8 mouse cellular contexts compared by ENCODE assay signal in the genomic region with DNA sequence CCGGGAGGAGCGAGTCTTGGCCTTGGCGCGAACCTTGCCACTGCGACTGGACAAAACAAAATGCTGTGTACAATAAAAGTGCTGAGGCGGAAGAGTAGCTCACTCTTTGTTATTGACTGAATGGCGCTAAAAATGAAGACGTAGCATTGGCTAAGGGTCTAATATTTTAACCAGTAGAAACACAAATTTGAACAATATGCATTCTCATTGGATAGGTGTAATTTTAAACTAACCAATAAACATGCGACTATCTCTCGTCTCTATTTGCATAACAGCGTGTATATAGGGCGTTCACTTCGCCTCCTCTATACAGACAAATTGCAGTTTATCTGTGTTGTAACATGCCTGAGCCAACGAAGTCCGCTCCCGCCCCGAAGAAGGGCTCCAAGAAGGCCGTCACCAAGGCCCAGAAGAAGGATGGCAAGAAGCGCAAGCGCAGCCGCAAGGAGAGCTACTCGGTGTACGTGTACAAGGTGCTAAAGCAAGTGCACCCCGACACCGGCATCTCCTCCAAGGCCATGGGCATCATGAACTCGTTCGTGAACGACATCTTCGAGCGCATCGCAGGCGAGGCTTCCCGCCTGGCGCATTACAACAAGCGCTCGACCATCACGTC. TPM values are rescaled to one million over a fixed set of nuclear protein-coding genes. Genes with fewer than 3 reads are reported as not detected.
A peak's percentile ranks its signal among the peaks of the same experiment; 100 is the strongest.
DNase-seq lines count a peak whose midpoint lies in the region; ATAC-seq lines count a peak whose summit lies in the region.
"Not testable (repeated sequence)": the region's sequence is repeated elsewhere in the genome, so short reads cannot be mapped to it uniquely, and the experiment has no call there.

A gene (plus strand): TSS at position 288 of the 616 bp plus-strand sequence.

- under 1% methylated on average over 32 of the region's 37 CpGs for WGBS in forebrain, embryonic 12.5 days
- WGBS in liver, embryonic 13.5 days (ENCODE audit: insufficient replicate concordance): under 1% methylated on average over 37 of the region's 37 CpGs
- under 1% methylated on average over 37 of the region's 37 CpGs for WGBS in stomach, embryonic 16.5 days

- H3K9ac ChIP-seq in forebrain, embryonic 12.5 days: peak within 1 kb of the TSS; percentile 68
- peak within 1 kb of the TSS; percentile 85 for H3K9ac ChIP-seq in liver, embryonic 13.5 days
- H3K9ac ChIP-seq in stomach, embryonic 16.5 days (ENCODE audit: low read length): peak within 1 kb of the TSS; percentile 68

- H3K27ac ChIP-seq in forebrain, embryonic 12.5 days: peak within 1 kb of the TSS; percentile 95
- peak within 1 kb of the TSS; percentile 97 for H3K27ac ChIP-seq in liver, embryonic 13.5 days
- peak within 1 kb of the TSS; percentile 86 for H3K27ac ChIP-seq in stomach, embryonic 16.5 days (ENCODE audit: low read length)

- peaks cover 31% of the 10 kb centered on the region for H3K4me1 ChIP-seq in forebrain, embryonic 12.5 days
- H3K4me1 ChIP-seq in liver, embryonic 13.5 days (replicated peaks): peaks cover 44% of the 10 kb centered on the region
- peaks cover 13% of the 10 kb centered on the region for H3K4me1 ChIP-seq in stomach, embryonic 16.5 days (ENCODE audit: control insufficient read depth, insufficient read depth, low read length)

- not testable (repeated sequence) for H3K9me3 ChIP-seq in forebrain, embryonic 12.5 days; liver, embryonic 13.5 days (replicated peaks); stomach, embryonic 16.5 days (replicated peaks; ENCODE audit: control insufficient read depth, low read length)

- peak; percentile 96 for DNase-seq in ES-CJ7 (ENCODE audit: low read depth, low spot score)
- DNase-seq in heart, postnatal 10 days: peak; percentile 71 to 74
- DNase-seq in kidney, postnatal 36 days: peak; percentile 37 to 76
- DNase-seq in liver, embryonic 13.5 days: peak; percentile 74
- DNase-seq in naive thymus-derived CD4-positive, alpha-beta T cell, adult 2 months (ENCODE audit: low read depth): peak; percentile 92

- intact Hi-C loops in heart, postnatal 10 days (cut with DNase I): loop anchor here (5.0 kb wide), 1 partner anchor 55 kb away; no protein-coding TSS in a partner anchor

- not testable (repeated sequence) for H3K36me3 ChIP-seq in forebrain, embryonic 12.5 days (replicated peaks); liver, embryonic 13.5 days; stomach, embryonic 16.5 days (ENCODE audit: control insufficient read depth, insufficient read depth, low read length)

- not testable (repeated sequence) for H3K27me3 ChIP-seq in forebrain, embryonic 12.5 days; liver, embryonic 13.5 days; stomach, embryonic 16.5 days (ENCODE audit: control insufficient read depth, insufficient read depth, low read length)

- H3K4me2 ChIP-seq in forebrain, embryonic 12.5 days: peak within 1 kb of the TSS; percentile 62
- H3K4me2 ChIP-seq in liver, embryonic 13.5 days: peak within 1 kb of the TSS; percentile 78
- H3K4me2 ChIP-seq in stomach, embryonic 16.5 days (ENCODE audit: low read depth, low read length): peak within 1 kb of the TSS; percentile 58

- ATAC-seq in cerebellum, adult (ENCODE audit: insufficient number of reproducible peaks, low FRiP score, low TSS enrichment): peak; percentile 100
- peak; percentile 96 for ATAC-seq in forebrain, embryonic 12.5 days (ENCODE audit: low FRiP score)
- ATAC-seq in liver, embryonic 13.5 days (ENCODE audit: low read depth): peak; percentile 89
- peak; percentile 95 for ATAC-seq in stomach, embryonic 16.5 days (ENCODE audit: insufficient read depth, low FRiP score)

- H3K4me3 ChIP-seq in forebrain, embryonic 12.5 days (replicated peaks): peak within 1 kb of the TSS; percentile 40
- H3K4me3 ChIP-seq in liver, embryonic 13.5 days (replicated peaks): peak within 1 kb of the TSS; percentile 60
- peak within 1 kb of the TSS; percentile 50 for H3K4me3 ChIP-seq in stomach, embryonic 16.5 days (replicated peaks; ENCODE audit: low read length)

RNA-seq across cellular contexts. Expression of the gene that starts here (rescaled TPM):
- polyA plus RNA-seq in forebrain, embryonic 12.5 days (2016; fragmentation: Nextera tagmentation; extraction: Ambion mirVana): 5.8 and 5.9 TPM in 2 replicates
- total RNA-seq in heart, postnatal 10 days (2021): 10 to 100 TPM; 54.7 to 69.5 TPM
- polyA plus RNA-seq in liver, embryonic 13.5 days (2015; fragmentation: Nextera tagmentation; extraction: Ambion mirVana): 4.3 and 8.6 TPM in 2 replicates
- polyA plus RNA-seq in stomach, embryonic 16.5 days (2015; fragmentation: Nextera tagmentation; extraction: Ambion mirVana): 1.9 and 2.5 TPM in 2 replicates

Comparison
In these comparisons a context has a peak if more than half of its experiments do, and no peak if none do; other contexts are left out.
1. Peak in every context shown above with its lines: DNase-seq, ATAC-seq, H3K4me3 ChIP-seq and H3K27ac ChIP-seq.